Mouse (Mus musculus) hindbrain, embryonic 10.5 days (tissue): ENCODE data around the gene Slc7a10. TPM values are rescaled to one million over a fixed set of nuclear protein-coding genes. Genes with fewer than 3 reads are reported as not detected.
"Not testable (repeated sequence)": the region's sequence is repeated elsewhere in the genome, so short reads cannot be mapped to it uniquely, and the experiment has no call there.

ENCODE experiments used
- DNase-seq: peaks from one replicate; pipeline ENCODE4 v3.0.0-alpha.2; 2017; ENCODE audit warnings: low spot score
- H3K27ac ChIP-seq: fragments of 300-500 bp; sonication (generic); 2 replicates; pipeline ENCODE4 v1.5.1; 2016; ENCODE audit warnings: mild to moderate bottlenecking, moderate library complexity
- H3K27me3 ChIP-seq: fragments of 300-500 bp; sonication (generic); 2 replicates; pipeline ENCODE4 v1.6.1; 2016; ENCODE audit warnings: mild to moderate bottlenecking; ENCODE audit not compliant: poor library complexity, insufficient read depth, severe bottlenecking
- H3K36me3 ChIP-seq: fragments of 300-500 bp; sonication (generic); 2 replicates; pipeline ENCODE4 v1.6.1; 2016; ENCODE audit warnings: mild to moderate bottlenecking, moderate library complexity
- H3K4me1 ChIP-seq: fragments of 300-500 bp; sonication (generic); replicated peaks from 2 replicates; pipeline ENCODE4 v1.6.1; 2016; ENCODE audit warnings: mild to moderate bottlenecking
- H3K4me3 ChIP-seq: fragments of 300-500 bp; sonication (generic); 2 replicates; pipeline ENCODE4 v1.5.1; 2016; ENCODE audit warnings: mild to moderate bottlenecking, moderate library complexity
- H3K9me3 ChIP-seq: fragments of 300-500 bp; sonication (generic); 2 replicates; pipeline ENCODE4 v1.6.1; 2016; ENCODE audit warnings: mild to moderate bottlenecking, moderate library complexity
- WGBS: fragments of 180-500 bp; shearing (Covaris S2); methylation state at CpG from one replicate; pipeline ENCODE4 v1.1.7; 2016; 5-methylcytosine and 5-hydroxymethylcytosine counted together
- polyA plus RNA-seq: library from polyadenylated mRNA; unstranded; fragments of >200 nt; fragmentation: Nextera tagmentation; extraction: Ambion mirVana; gene quantifications from 2 replicates; pipeline ENCODE4 v1.2.1, GENCODE M21; 2016

The Slc7a10 gene
- polyA plus RNA-seq, 1 experiment from 2014 or later = 0.80 TPM

- Histone ChIP-seq H3K27me3 (no peaks in the 10 kb centered on the region), H3K4me3 (no peak overlapping the region), H3K36me3 (no peaks in the 10 kb centered on the region), H3K27ac (no peak overlapping the region), H3K9me3 (peaks cover 6% of the 10 kb centered on the region; the same call in 1 of the 2 replicates), H3K4me1 (peaks cover under 1% of the 10 kb centered on the region)
- DNase-seq = peak; percentile 48
- 72% methylated on average over 3 of the region's 3 CpGs for WGBS
Observed at GRCm38 (mm10) chr7:35230333-35230732, 44.1 kb downstream of the Slc7a10 start.

- peak; percentile 38 for DNase-seq
- WGBS = 28% methylated on average over 13 of the region's 13 CpGs
- no peak overlapping the region; the same call in 1 of the 2 replicates for H3K4me3 ChIP-seq
Observed at GRCm38 (mm10) chr7:35232796-35233455, 46.7 kb downstream of the Slc7a10 start.

GRCm38 (mm10) chr7:35233861-35234260 is 47.7 kb downstream of the Slc7a10 start:
- peak overlapping the region; percentile 87 for H3K27ac ChIP-seq
- no peaks in the 10 kb centered on the region for H3K27me3 ChIP-seq

More at GRCm38 (mm10) chr7:35232796-35233455, 46.7 kb downstream of the Slc7a10 start:
- H3K9me3 ChIP-seq = peaks cover 3% of the 10 kb centered on the region; the same call in 1 of the 2 replicates
- H3K36me3 ChIP-seq = no peaks in the 10 kb centered on the region
- H3K4me1 ChIP-seq = peaks cover 8% of the 10 kb centered on the region
- H3K27me3 ChIP-seq = no peaks in the 10 kb centered on the region
- H3K27ac ChIP-seq = no peak overlapping the region

DNA sequence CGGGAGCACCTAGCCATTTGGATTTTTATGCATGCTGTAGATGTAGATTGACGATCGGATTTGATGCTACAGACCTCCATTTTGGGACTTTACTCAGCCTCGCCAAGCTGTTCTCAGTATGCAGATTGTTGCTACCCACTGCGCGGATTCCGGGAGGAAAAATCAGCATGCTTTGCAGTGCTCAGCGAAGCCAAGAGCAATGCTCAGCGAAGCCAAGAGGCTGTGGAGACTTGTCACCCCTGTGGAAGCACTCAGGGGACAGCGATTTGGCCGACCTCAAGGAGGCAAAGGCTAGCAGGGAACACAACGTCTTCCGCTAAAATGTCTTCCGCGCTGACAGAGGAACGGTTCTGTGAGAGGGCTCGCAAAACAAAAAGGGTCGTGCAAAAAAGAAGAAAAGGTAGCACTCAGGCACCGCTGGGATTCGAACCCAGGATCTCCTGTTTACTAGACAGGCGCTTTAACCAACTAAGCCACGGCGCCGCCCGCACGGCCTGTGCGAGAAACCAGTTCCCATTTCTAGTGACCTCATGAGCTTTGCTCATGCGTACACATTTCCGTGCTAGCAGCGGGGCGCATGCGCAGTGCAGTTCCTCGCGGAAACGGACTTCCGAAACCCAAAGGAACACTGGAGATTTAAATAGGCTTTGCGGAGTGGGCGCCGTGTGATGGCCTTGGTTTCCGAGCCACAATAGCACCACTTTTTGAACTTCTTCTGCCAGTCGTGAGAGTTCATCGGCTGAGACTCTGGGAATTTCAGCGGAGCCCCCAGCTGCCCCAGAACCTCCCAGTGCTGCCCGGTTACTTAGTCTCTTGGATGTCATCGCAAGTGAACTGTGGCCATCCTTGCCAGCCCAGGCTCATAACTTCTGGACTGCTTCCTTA is 48.4 kb downstream of the Slc7a10 start:
- Histone ChIP-seq H3K27ac (peak overlapping the region; percentile 87), H3K27me3 (no peaks in the 10 kb centered on the region), H3K4me1 (peaks cover 8% of the 10 kb centered on the region), H3K9me3 (peaks cover 3% of the 10 kb centered on the region; the same call in 1 of the 2 replicates), H3K4me3 (peak overlapping the region; percentile 70), H3K36me3 (no peaks in the 10 kb centered on the region)
- peak; percentile 100 for DNase-seq
- WGBS = under 1% methylated on average over 45 of the region's 45 CpGs

More at GRCm38 (mm10) chr7:35233861-35234260, 47.7 kb downstream of the Slc7a10 start:
- WGBS = 44% methylated on average over 12 of the region's 12 CpGs
- H3K4me3 ChIP-seq = peak overlapping the region; percentile 70
- peaks cover 8% of the 10 kb centered on the region for H3K4me1 ChIP-seq
- peaks cover 3% of the 10 kb centered on the region; the same call in 1 of the 2 replicates for H3K9me3 ChIP-seq
- no peak for DNase-seq
- no peaks in the 10 kb centered on the region for H3K36me3 ChIP-seq

GRCm38 (mm10) chr7:35235308-35235707 is 49.1 kb downstream of the Slc7a10 start:
- Histone ChIP-seq H3K9me3 (peaks cover 3% of the 10 kb centered on the region; the same call in 1 of the 2 replicates), H3K36me3 (no peaks in the 10 kb centered on the region), H3K4me1 (peaks cover 8% of the 10 kb centered on the region), H3K27ac (peak overlapping the region; percentile 87), H3K4me3 (peak overlapping the region; percentile 70), H3K27me3 (no peaks in the 10 kb centered on the region)
- WGBS = 18% methylated on average over 9 of the region's 9 CpGs
- DNase-seq = peak; percentile 77

GRCm38 (mm10) chr7:35237935-35238334 is 51.8 kb downstream of the Slc7a10 start:
- H3K4me3 ChIP-seq, DNase-seq: not testable (repeated sequence)
- 76% methylated on average over 3 of the region's 3 CpGs for WGBS

More at GRCm38 (mm10) chr7:35237935-35238334, 51.8 kb downstream of the Slc7a10 start:
- not testable (repeated sequence) for H3K36me3 ChIP-seq, H3K9me3 ChIP-seq, H3K27me3 ChIP-seq, H3K27ac ChIP-seq, H3K4me1 ChIP-seq

Other genes with a start within 250 kb of the Slc7a10 start
- 36.5 and 44.6 TPM in 2 replicates for gene Cebpg, start 129.8 kb upstream of the Slc7a10 start, polyA plus RNA-seq
- 0.43 and 0.54 TPM in 2 replicates for gene Cebpa, start 67.1 kb upstream of the Slc7a10 start, polyA plus RNA-seq
- 13.1 and 13.7 TPM in 2 replicates for gene Lrp3, start 29.1 kb downstream of the Slc7a10 start, polyA plus RNA-seq
- gene Gpatch1, start 132.1 kb downstream of the Slc7a10 start, polyA plus RNA-seq = 15.3 and 16.5 TPM in 2 replicates
- gene Rhpn2, start 147.8 kb downstream of the Slc7a10 start, polyA plus RNA-seq = 4.0 and 5.7 TPM in 2 replicates
- gene Faap24, start 210.5 kb downstream of the Slc7a10 start, polyA plus RNA-seq = 25.3 and 28.7 TPM in 2 replicates
- gene Cep89, start 210.7 kb downstream of the Slc7a10 start, polyA plus RNA-seq = 58.6 and 59.7 TPM in 2 replicates